Mouse (Mus musculus) E14TG2a.4 (cell line): ENCODE data around the gene Tyrobp.

Source experiments
- H3K27me3 ChIP-seq: 2 replicates; pipeline ENCODE4 v1.6.1; 2014; ENCODE audit warnings: low read length, control low read depth; ENCODE audit not compliant: insufficient read depth
- H3K36me3 ChIP-seq: 2 replicates; pipeline ENCODE4 v1.6.1; 2014; ENCODE audit warnings: low read length, control low read depth; ENCODE audit not compliant: insufficient read depth
- H3K4me1 ChIP-seq: replicated peaks from 2 replicates; pipeline ENCODE4 v1.6.1; 2014; ENCODE audit warnings: low read depth, low read length, control low read depth
- H3K4me3 ChIP-seq: replicated peaks from 2 replicates; pipeline ENCODE4 v1.5.1; 2014; ENCODE audit warnings: mild to moderate bottlenecking, low read length
- H3K9me3 ChIP-seq: 2 replicates; pipeline ENCODE4 v1.6.1; 2014; ENCODE audit warnings: low read length, control low read depth
- CTCF ChIP-seq: conservative IDR thresholded peaks from 2 replicates; pipeline ENCODE4 v1.5.1; 2014; ENCODE audit warnings: low read length
- NANOG ChIP-seq: IDR thresholded peaks from 2 replicates; pipeline ENCODE4 v1.6.1; 2014; ENCODE audit warnings: borderline replicate concordance, low read length, mixed read lengths
- POU5F1 ChIP-seq: IDR thresholded peaks from 2 replicates; pipeline ENCODE4 v1.6.1; 2014; ENCODE audit warnings: low read length, borderline replicate concordance

Gene Tyrobp

DNA sequence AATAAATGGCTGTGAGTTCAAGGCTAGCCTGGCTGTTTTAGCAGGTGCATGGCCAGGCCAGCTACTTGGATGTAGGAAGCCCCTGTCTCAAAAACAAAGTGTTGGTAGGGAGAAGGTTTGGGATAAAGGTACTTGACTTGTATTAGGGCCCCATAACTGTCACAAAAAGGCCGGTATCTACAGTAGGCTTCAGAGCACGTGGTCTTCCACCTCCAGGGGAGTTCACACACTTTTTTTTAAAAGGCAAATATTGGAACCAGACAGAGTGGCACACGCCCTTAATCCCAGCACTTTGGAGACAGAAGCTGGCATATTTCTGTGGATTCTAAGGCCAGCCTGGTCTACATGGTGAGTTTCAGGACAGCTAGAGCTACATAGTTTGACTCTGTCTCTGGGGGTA, 7.1 kb downstream of the Tyrobp start:
- Histone ChIP-seq H3K9me3 (peaks cover 5% of the 10 kb centered on the region; the same call in 1 of the 2 replicates), H3K36me3 (peaks cover 28% of the 10 kb centered on the region), H3K4me3 (0 out of 2 replicates have a peak overlapping the region, but pooled peaks have one; percentile 89), H3K4me1 (peaks cover 70% of the 10 kb centered on the region), H3K27me3 (no peaks in the 10 kb centered on the region; the same call in 1 of the 2 replicates)
- TF ChIP-seq CTCF (no peak), NANOG (no peak), POU5F1 (no peak)

- H3K4me1 ChIP-seq, result peaks cover 73% of the 10 kb centered on the region
- TF ChIP-seq POU5F1, result no peak
- no peak for TF ChIP-seq NANOG
- peak within 1 kb of the TSS; percentile 89 for H3K4me3 ChIP-seq
- H3K9me3 ChIP-seq, result peaks cover 5% of the 10 kb centered on the region; the same call in 1 of the 2 replicates
- no peaks in the 10 kb centered on the region; the same call in 1 of the 2 replicates for H3K27me3 ChIP-seq
- peaks cover 35% of the 10 kb centered on the region for H3K36me3 ChIP-seq
Observed at GRCm38 (mm10) chr7:30421175-30421889, 7.8 kb downstream of the Tyrobp start, which contains the start of gene Nfkbid. Gene Nfkbid (plus strand): TSS chr7:30421732.

- Histone ChIP-seq H3K4me1 (peaks cover 73% of the 10 kb centered on the region), H3K27me3 (no peaks in the 10 kb centered on the region; the same call in 1 of the 2 replicates), H3K9me3 (peaks cover 5% of the 10 kb centered on the region; the same call in 1 of the 2 replicates), H3K4me3 (peak overlapping the region; percentile 89), H3K36me3 (peaks cover 41% of the 10 kb centered on the region)
- TF ChIP-seq CTCF, result no peak
- no peak for TF ChIP-seq NANOG
- no peak for TF ChIP-seq POU5F1
Observed at GRCm38 (mm10) chr7:30421890-30422435, 8.4 kb downstream of the Tyrobp start.

- Histone ChIP-seq H3K27me3 (no peaks in the 10 kb centered on the region; the same call in 1 of the 2 replicates), H3K9me3 (peaks cover 5% of the 10 kb centered on the region; the same call in 1 of the 2 replicates), H3K4me1 (peaks cover 69% of the 10 kb centered on the region), H3K4me3 (peak overlapping the region; percentile 89), H3K36me3 (peaks cover 47% of the 10 kb centered on the region)
- TF ChIP-seq NANOG (no peak), CTCF (no peak), POU5F1 (no peak)
Observed at GRCm38 (mm10) chr7:30422560-30422959, 9.0 kb downstream of the Tyrobp start.

- Histone ChIP-seq H3K27me3 (no peaks in the 10 kb centered on the region; the same call in 1 of the 2 replicates), H3K4me1 (peaks cover 63% of the 10 kb centered on the region), H3K36me3 (peaks cover 53% of the 10 kb centered on the region), H3K9me3 (peaks cover 5% of the 10 kb centered on the region; the same call in 1 of the 2 replicates), H3K4me3 (peak overlapping the region; percentile 89)
- TF ChIP-seq CTCF, result no peak
- no peak for TF ChIP-seq NANOG
- TF ChIP-seq POU5F1, result no peak
Observed at GRCm38 (mm10) chr7:30423071-30423641, 9.6 kb downstream of the Tyrobp start.

- Histone ChIP-seq H3K36me3 (peaks cover 57% of the 10 kb centered on the region), H3K4me1 (peaks cover 62% of the 10 kb centered on the region), H3K4me3 (no peak overlapping the region), H3K27me3 (no peaks in the 10 kb centered on the region), H3K9me3 (no peaks in the 10 kb centered on the region)
- TF ChIP-seq POU5F1 (no peak), CTCF (no peak), NANOG (no peak)
Observed at GRCm38 (mm10) chr7:30429327-30429726, 15.8 kb downstream of the Tyrobp start.

GRCm38 (mm10) chr7:30430191-30430590, 16.6 kb downstream of the Tyrobp start:
- Histone ChIP-seq H3K36me3 (peaks cover 56% of the 10 kb centered on the region), H3K4me3 (no peak overlapping the region), H3K4me1 (peaks cover 63% of the 10 kb centered on the region), H3K27me3 (no peaks in the 10 kb centered on the region), H3K9me3 (no peaks in the 10 kb centered on the region)
- TF ChIP-seq NANOG (no peak), CTCF (no peak), POU5F1 (no peak)

DNA sequence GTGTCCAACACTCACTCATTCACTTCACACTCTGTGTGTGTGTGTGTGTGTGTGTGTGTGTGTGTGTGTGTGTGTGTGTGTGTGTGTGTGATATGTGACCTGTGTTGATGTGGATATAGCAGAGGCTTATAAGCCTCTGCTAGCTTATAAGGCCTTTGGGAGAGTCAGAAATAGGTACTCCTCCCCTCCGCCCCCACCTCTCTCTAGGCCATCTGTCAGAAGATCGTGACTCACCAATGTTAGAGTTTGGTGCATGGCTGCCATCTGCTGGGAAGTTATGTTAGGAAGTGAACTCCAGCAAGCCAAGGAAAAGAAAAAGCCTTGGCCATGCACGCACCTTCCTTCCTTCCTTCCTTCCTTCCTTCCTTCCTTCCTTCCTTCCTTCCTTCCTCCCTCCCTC, 18.2 kb downstream of the Tyrobp start:
- peaks cover 72% of the 10 kb centered on the region for H3K4me1 ChIP-seq
- H3K4me3 ChIP-seq, result no peak overlapping the region
- no peak for TF ChIP-seq POU5F1
- TF ChIP-seq CTCF, result no peak; the same call in 1 of the 2 replicates
- TF ChIP-seq NANOG, result no peak
- H3K9me3 ChIP-seq, result no peaks in the 10 kb centered on the region
- H3K36me3 ChIP-seq, result peaks cover 56% of the 10 kb centered on the region
- no peaks in the 10 kb centered on the region for H3K27me3 ChIP-seq

DNA sequence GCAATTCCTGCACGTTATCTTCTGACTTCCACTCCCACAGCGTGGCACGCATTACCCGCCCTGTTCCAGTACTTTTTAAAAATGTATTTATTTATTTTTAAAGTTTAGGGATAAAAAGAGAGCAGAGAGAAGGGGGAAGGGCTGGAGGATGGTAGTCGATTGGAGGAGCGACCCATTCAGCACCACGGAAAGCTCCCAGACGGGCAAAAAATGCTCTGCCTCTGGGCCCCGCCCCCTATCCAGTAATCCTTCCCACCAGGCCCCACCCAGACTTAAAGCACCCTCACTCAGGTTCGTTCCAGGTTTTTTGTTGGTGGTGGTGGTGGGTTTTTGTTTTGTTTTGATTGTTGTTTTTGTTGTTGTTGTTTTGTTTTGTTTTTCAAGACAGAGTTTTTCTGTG, 20.7 kb downstream of the Tyrobp start:
- H3K27me3 ChIP-seq, result no peaks in the 10 kb centered on the region
- peak overlapping the region; percentile 88; the same call in 1 of the 2 replicates for H3K4me3 ChIP-seq
- H3K4me1 ChIP-seq, result peaks cover 86% of the 10 kb centered on the region
- peaks cover 51% of the 10 kb centered on the region for H3K36me3 ChIP-seq
- TF ChIP-seq POU5F1, result no peak
- TF ChIP-seq CTCF, result no peak
- no peak for TF ChIP-seq NANOG
- H3K9me3 ChIP-seq, result no peaks in the 10 kb centered on the region
